Mouse (Mus musculus): ENCODE measurements around the gene Slc25a19.

- TF ChIP-seq CTCF (IDR thresholded peaks at IDR 0.05; ENCODE audit: extremely low read depth, insufficient read depth, low read length) (no peak), POLR2A (IDR thresholded peaks at IDR 0.05; ENCODE audit: extremely low read depth, insufficient read depth, low read length) (peak; percentile 30; the same call in 1 of the 2 replicates)
Measured at GRCm38 (mm10) chr11:115608421-115609399, 19.4 kb downstream of the Slc25a19 start.
